Mouse (Mus musculus): ENCODE results near the gene Smg5.

GRCm38 (mm10) chr3:88335436-88336053 is 515 bp upstream of the Smg5 start:
- TF ChIP-seq POLR2A (IDR thresholded peaks at IDR 0.05; ENCODE audit: borderline replicate concordance, extremely low read depth, insufficient read depth, insufficient read length, poor library complexity, severe bottlenecking) (no peak), CTCF (IDR thresholded peaks at IDR 0.05; ENCODE audit: borderline replicate concordance, extremely low read depth, insufficient read depth, insufficient read length) (no peak)

All from brain, embryonic 14.5 days (tissue).